Mouse (Mus musculus) heart, postnatal 0 days (tissue): ENCODE measurements around the gene Ino80b.
A peak's percentile ranks its signal among the peaks of the same experiment; 100 is the strongest.

Experiments used
- CTCF ChIP-seq: IDR thresholded peaks from 2 replicates; pipeline ENCODE4 v1.5.1; 2016; ENCODE audit warnings: antibody characterized with exemption, control low read depth, low read depth
- EP300 ChIP-seq: IDR thresholded peaks from 2 replicates; pipeline ENCODE4 v1.6.1; 2016; ENCODE audit warnings: antibody characterized with exemption, low read depth

DNA sequence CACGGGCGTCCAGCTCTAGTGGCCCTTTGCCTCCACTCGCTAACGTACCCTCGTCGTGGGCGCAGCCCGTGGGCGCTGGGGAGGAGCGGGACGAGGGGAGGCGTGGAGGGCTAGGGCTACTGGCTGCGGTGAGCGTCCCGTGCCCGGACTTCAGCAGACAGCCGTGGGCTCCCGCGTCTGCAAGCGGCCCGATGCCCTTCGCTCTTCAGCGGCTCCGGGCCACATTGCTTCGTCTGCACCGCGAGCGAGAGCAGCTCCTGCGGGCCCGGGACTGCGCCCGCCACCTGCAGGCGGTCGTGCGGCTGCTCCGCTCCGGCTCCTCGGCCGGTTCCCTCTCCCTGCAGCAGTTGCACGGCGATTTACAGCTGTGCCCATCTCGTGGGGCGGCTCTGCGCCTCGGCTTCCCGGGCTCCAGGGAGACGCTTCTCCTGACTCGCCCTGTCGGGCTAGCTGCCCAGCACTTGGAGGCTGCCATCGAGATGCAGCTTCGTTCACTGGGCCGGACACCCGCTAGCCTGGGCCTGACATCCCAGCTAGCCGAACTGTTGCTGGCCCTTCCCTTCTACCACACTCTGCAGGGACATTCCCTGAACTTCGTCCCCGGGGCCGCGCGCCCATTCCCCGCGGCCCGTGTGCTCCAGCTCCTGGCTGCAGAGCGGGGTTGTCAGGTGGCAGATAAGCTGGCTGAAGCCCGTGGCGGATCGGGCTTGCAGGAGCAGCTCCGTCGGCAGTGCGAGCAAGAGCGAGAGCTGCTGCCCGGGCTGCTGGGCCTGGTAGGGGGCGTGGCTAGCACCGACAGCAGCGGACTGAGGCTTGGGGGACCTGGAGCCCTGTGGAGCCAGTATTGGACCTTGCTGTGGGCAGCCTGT lies 23.3 kb downstream of the Ino80b start:
- TF ChIP-seq CTCF (peak; percentile 56), EP300 (no peak)
